Mouse (Mus musculus): Measurements from ENCODE around the gene Ncl.

DNA sequence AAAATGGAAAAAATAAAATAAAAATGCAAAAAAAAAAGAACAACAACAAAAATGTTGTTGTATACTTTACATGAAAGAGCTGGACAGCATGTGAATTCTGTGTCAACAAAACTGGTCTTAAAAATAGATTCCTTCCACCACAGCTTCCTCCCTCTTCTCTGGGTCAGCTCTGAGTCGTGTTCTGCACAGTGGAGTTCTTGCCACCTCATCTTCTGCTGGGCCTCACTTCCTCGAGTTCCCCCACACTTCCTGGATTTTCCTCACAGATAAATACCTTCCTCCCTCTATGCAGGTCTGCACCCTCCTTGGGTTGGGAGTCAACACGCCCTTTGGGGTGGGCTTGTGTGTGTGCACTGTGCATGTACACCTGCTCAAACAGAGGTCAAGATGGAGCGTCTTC, 47.1 kb upstream of the Ncl start:
- TF ChIP-seq CTCF (IDR thresholded peaks at IDR 0.05) (no peak), EP300 (IDR thresholded peaks at IDR 0.05) (no peak)
